Mouse (Mus musculus) midbrain, embryonic 14.5 days (tissue): ENCODE data around the gene Rrm1. TPM values are rescaled to one million over a fixed set of nuclear protein-coding genes. Genes with fewer than 3 reads are reported as not detected.

ENCODE experiments used
- ATAC-seq: fragments of 200-750 bp; cut with Nextera tagmentation; 2 replicates; pipeline ENCODE4 v1.8.0; 2017; ENCODE audit warnings: moderate number of reproducible peaks, moderate library complexity; ENCODE audit not compliant: low FRiP score, low TSS enrichment
- DNase-seq: peaks from one replicate; pipeline ENCODE4 v3.0.0-alpha.2; 2015
- H3K27ac ChIP-seq: fragments of 300-500 bp; sonication (generic); replicated peaks from 2 replicates; pipeline ENCODE4 v1.5.1; 2014; ENCODE audit warnings: mild to moderate bottlenecking, low read depth, low read length, moderate library complexity
- H3K27me3 ChIP-seq: fragments of 300-500 bp; sonication (generic); 2 replicates; pipeline ENCODE4 v1.6.1; 2014; ENCODE audit warnings: low read length, control low read depth, mixed read lengths; ENCODE audit not compliant: control insufficient read depth, insufficient read depth
- H3K36me3 ChIP-seq: fragments of 300-500 bp; sonication (generic); 2 replicates; pipeline ENCODE4 v1.6.1; 2014; ENCODE audit warnings: low read length, control low read depth; ENCODE audit not compliant: control insufficient read depth, insufficient read depth
- H3K4me1 ChIP-seq: fragments of 300-500 bp; sonication (generic); 2 replicates; pipeline ENCODE4 v1.6.1; 2014; ENCODE audit warnings: mild to moderate bottlenecking, antibody characterized with exemption, low read length, control low read depth; ENCODE audit not compliant: control insufficient read depth, insufficient read depth
- H3K4me2 ChIP-seq: fragments of 300-500 bp; sonication (generic); 2 replicates; pipeline ENCODE4 v1.6.1; 2014; ENCODE audit warnings: mild to moderate bottlenecking, low read length, moderate library complexity
- H3K4me3 ChIP-seq: fragments of 300-500 bp; sonication (generic); replicated peaks from 2 replicates; pipeline ENCODE4 v1.5.1; 2014; ENCODE audit warnings: low read depth, low read length
- H3K9ac ChIP-seq: fragments of 300-500 bp; sonication (generic); replicated peaks from 2 replicates; pipeline ENCODE4 v1.6.1; 2014; ENCODE audit warnings: mild to moderate bottlenecking, low read length, moderate library complexity
- H3K9me3 ChIP-seq: fragments of 300-500 bp; sonication (generic); 2 replicates; pipeline ENCODE4 v1.6.1; 2016; ENCODE audit warnings: low read length, control low read depth, mixed read lengths; ENCODE audit not compliant: control insufficient read depth
- WGBS: fragments of 180-500 bp; shearing (Covaris S2); extraction: QIAGEN DNeasy Blood & Tissue Kit; methylation state at CpG from one replicate; pipeline ENCODE4 v1.1.7; 2014; 5-methylcytosine and 5-hydroxymethylcytosine counted together
- polyA plus RNA-seq: library from polyadenylated mRNA; unstranded; fragments of >200 nt; fragmentation: Nextera tagmentation; extraction: Ambion mirVana; gene quantifications from 2 replicates; pipeline ENCODE4 v1.2.1, GENCODE M21; 2014

Gene Rrm1
- polyA plus RNA-seq, 1 experiment from 2014 or later, result 65.9 TPM

DNA sequence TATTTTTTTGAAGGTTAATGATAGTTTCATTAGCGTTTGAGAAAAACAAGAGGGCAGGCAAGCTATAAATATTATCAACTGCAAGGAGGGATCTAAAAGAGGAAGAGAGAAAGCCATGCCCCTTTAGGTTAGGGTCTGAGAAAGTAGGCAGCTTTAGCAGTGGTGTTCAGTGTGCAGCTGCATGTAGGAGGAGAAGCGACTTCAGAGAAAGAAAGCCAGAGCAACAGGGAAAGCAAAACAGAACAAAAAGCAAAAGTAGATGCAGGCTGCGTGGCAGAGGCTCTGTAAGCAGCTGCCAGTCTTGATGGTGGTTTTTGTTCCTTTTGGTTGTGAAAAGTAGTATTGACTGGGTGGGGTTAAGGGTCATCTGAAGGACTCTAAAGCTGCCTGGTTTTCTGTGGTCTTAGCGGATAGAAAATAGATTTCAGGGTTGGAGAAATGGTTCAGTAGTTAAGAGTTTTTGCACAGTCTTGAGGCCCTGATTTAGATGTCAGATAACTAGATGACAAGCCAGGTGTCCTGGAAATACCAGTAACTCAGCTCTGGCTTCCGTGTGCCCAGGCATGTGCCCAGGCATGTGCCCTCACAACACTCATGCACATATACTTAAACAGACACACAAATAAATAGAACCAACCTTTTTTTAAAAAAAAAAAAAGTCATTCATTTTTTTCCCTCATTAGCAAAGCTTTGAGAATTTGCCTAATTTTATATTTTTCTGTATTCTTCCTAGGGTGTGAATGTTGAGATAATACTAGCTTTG is 17.3 kb downstream of the Rrm1 start:
- no peak overlapping the region for H3K4me2 ChIP-seq
- H3K4me1 ChIP-seq, result no peaks in the 10 kb centered on the region
- H3K27me3 ChIP-seq, result no peaks in the 10 kb centered on the region
- H3K4me3 ChIP-seq, result no peak overlapping the region
- no peak for DNase-seq
- WGBS, result 80% methylated on average over 5 of the region's 5 CpGs
- no peak for ATAC-seq
- H3K27ac ChIP-seq, result no peak overlapping the region
- H3K9ac ChIP-seq, result no peak overlapping the region
- no peaks in the 10 kb centered on the region for H3K9me3 ChIP-seq
- H3K36me3 ChIP-seq, result peaks cover 88% of the 10 kb centered on the region

DNA sequence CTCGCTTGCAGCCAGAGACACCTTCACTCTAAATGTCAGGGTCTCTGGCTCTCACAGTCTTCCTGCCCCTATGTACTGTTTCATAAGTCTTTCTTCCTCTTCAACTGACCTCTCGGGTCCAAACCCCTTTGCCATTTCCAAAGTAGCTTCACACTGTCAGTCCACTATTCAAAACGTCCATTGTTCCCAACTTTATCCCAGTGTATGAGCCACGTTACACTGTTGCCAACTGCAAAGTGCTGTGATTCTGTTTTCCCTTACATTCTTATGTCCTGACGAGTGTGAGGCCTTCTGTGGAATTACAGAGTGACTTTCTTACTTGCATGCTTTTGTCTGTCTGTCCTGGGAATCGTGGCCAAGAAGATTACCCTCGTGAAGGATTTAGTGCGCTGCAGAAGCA is 26.1 kb downstream of the Rrm1 start:
- Histone ChIP-seq H3K27ac (no peak overlapping the region), H3K9me3 (no peaks in the 10 kb centered on the region), H3K27me3 (no peaks in the 10 kb centered on the region), H3K9ac (no peak overlapping the region), H3K4me1 (no peaks in the 10 kb centered on the region), H3K4me2 (no peak overlapping the region), H3K36me3 (peaks cover 74% of the 10 kb centered on the region), H3K4me3 (no peak overlapping the region)
- WGBS, result 87% methylated on average over 8 of the region's 8 CpGs
- ATAC-seq, result no peak
- no peak for DNase-seq

DNA sequence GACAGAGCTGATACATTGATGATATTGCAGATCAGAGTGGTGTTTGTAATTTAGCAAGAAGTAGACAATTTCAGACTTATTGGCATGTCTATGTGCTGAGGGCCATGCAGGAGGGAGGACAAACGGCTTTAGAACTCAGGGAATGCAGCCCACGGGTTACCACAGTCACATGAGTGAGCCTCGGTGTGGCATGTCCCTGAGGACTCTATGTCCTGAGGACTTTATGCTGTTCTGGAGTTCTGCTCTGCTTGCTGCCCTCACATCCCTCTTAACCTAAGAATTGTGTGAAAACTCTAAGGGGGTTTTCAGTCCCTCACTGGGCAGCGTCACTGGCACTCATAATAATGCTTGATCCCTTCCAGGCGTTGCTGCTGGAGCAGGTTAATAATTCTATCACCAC is 31.2 kb downstream of the Rrm1 start:
- Histone ChIP-seq H3K4me2 (no peak overlapping the region), H3K27me3 (no peaks in the 10 kb centered on the region), H3K36me3 (peaks cover 24% of the 10 kb centered on the region), H3K4me3 (no peak overlapping the region), H3K4me1 (no peaks in the 10 kb centered on the region), H3K9ac (no peak overlapping the region), H3K9me3 (no peaks in the 10 kb centered on the region), H3K27ac (no peak overlapping the region)
- no peak for ATAC-seq
- no peak for DNase-seq
- WGBS, result 74% methylated on average over 5 of the region's 5 CpGs

DNA sequence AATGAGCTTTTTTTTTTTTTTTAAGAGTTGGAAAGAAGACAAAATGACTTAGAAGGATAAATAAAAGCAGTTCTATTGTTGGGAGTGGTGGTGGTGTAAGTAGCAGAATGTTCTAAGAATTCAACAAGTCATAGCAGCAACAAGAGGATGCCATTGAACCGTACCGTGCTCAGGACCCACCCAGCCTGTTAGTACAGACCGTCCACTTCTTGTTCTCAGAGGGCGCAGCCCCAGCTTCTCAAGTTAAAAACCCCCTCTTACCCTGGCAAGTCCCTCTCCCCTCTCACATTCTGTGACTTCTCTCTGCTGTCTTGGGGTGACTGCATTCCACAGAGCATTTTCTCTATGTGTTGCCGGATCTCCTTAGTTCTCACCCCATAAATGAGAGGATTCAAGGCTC is 35.1 kb downstream of the Rrm1 start:
- Histone ChIP-seq H3K27me3 (no peaks in the 10 kb centered on the region), H3K4me1 (no peaks in the 10 kb centered on the region), H3K4me2 (no peak overlapping the region), H3K4me3 (no peak overlapping the region), H3K9me3 (no peaks in the 10 kb centered on the region), H3K36me3 (no peaks in the 10 kb centered on the region), H3K27ac (no peak overlapping the region), H3K9ac (no peak overlapping the region)
- no peak for DNase-seq
- 94% methylated on average over 5 of the region's 5 CpGs for WGBS
- no peak for ATAC-seq

DNA sequence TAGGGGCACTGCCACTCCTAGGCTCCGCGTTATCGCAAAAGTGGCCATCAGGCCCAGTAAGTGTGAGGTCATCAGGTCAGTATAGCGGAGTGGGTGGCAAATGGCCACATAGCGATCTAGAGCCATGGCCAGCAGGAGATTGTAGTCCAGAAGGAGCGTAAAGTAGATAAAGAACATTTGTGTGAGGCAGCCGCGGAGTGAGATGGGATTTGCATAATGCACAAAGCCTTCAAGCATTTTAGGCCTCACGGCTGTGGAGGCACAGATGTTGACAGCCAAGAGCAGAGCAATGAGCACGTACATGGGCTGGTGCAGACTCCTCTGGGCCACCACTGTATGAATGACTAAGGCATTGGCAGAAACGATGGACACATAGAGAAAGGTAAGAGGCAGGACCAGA is 35.9 kb downstream of the Rrm1 start:
- Histone ChIP-seq H3K4me2 (no peak overlapping the region), H3K4me1 (no peaks in the 10 kb centered on the region), H3K27ac (no peak overlapping the region), H3K9ac (no peak overlapping the region), H3K36me3 (no peaks in the 10 kb centered on the region), H3K9me3 (no peaks in the 10 kb centered on the region), H3K27me3 (no peaks in the 10 kb centered on the region), H3K4me3 (no peak overlapping the region)
- DNase-seq (no peak), ATAC-seq (0 out of 2 replicates have a peak, but pooled peaks have one; percentile 31)
- WGBS, result 58% methylated on average over 11 of the region's 11 CpGs

DNA sequence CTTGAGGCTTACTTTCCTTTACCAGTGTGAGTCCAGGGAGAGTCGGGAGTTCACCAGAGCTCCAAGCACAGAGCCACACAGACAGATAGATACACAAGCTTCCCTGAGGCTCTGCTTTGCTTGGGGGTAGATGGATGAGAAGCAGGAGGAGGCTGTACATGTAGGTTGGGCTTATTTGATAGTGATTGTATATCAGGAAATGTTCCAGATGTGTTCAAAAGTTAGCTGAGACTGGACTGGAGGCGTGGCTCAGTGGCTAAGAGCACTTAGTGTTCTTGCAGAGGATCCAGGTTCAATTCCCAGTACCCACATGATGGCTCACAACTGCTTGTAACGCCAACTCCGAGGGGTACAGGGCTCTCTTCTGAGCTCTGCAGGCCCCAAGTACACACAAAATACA is 36.9 kb downstream of the Rrm1 start:
- Histone ChIP-seq H3K4me3 (no peak overlapping the region), H3K4me1 (no peaks in the 10 kb centered on the region), H3K9me3 (no peaks in the 10 kb centered on the region), H3K9ac (no peak overlapping the region), H3K27me3 (no peaks in the 10 kb centered on the region), H3K27ac (no peak overlapping the region), H3K36me3 (no peaks in the 10 kb centered on the region), H3K4me2 (no peak overlapping the region)
- WGBS, result 89% methylated on average over 4 of the region's 4 CpGs
- ATAC-seq (no peak), DNase-seq (no peak)

DNA sequence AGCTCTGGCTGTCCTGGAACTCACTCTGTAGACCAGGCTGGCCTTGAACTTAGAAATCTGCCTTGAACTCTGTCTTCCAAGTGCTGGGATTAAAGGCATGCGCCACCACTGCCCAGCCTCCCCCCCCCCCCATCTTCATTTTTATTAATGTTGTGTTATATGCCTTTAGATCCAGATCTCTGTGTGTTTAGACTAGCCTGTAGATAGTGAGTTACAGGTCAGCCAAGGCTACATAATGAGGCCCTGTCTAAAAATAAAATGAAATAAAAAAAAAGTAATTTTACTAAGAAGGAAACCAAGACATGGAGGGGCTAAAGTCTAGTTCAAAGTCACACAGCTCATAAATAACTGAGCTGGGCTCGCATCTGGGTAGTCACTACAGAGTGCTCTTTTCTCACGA is 37.4 kb downstream of the Rrm1 start:
- no peak overlapping the region for H3K9ac ChIP-seq
- WGBS, result 95% methylated on average over 3 of the region's 3 CpGs
- no peaks in the 10 kb centered on the region for H3K36me3 ChIP-seq
- no peaks in the 10 kb centered on the region for H3K4me1 ChIP-seq
- H3K4me3 ChIP-seq, result no peak overlapping the region
- no peak overlapping the region for H3K27ac ChIP-seq
- H3K9me3 ChIP-seq, result no peaks in the 10 kb centered on the region
- DNase-seq (no peak), ATAC-seq (no peak)
- no peaks in the 10 kb centered on the region for H3K27me3 ChIP-seq
- no peak overlapping the region for H3K4me2 ChIP-seq

DNA sequence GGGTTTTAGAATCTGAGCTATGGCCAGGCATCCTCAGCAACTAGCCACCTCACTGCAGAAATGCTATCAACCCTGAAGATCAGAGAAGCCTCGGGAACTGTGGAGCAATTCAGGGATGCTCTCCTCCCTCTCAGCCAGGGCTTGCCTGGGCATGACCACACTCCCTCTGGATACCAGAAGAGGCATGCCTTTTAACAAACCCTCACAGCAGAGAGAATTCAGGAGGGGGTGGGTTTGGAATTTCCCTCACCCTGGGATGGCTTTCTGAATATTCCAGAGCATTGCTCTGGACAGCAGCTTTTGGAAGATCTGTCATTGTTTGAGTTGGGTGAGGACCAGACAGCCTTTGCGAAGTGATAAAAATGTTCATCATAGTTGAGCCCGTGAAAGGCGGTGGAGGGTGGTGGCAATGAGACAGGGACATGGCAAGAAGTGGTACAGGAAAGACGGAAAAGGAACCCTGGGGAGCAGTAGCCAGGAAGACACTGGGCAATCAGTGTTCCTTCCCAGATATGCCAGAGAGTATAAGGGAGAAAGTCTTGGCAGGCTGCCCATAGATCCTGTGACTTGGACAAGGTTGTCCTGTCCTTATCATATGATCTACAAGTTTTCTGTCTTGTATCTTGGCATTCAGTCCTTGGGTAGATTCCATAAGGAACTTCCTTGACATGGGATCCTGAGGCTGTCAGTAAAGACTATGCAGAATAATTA is 38.0 kb downstream of the Rrm1 start:
- DNase-seq (no peak), ATAC-seq (no peak)
- H3K4me3 ChIP-seq, result no peak overlapping the region
- no peaks in the 10 kb centered on the region for H3K9me3 ChIP-seq
- no peaks in the 10 kb centered on the region for H3K27me3 ChIP-seq
- no peak overlapping the region for H3K4me2 ChIP-seq
- no peak overlapping the region for H3K9ac ChIP-seq
- no peaks in the 10 kb centered on the region for H3K36me3 ChIP-seq
- 81% methylated on average over 5 of the region's 5 CpGs for WGBS
- H3K4me1 ChIP-seq, result no peaks in the 10 kb centered on the region
- H3K27ac ChIP-seq, result no peak overlapping the region

DNA sequence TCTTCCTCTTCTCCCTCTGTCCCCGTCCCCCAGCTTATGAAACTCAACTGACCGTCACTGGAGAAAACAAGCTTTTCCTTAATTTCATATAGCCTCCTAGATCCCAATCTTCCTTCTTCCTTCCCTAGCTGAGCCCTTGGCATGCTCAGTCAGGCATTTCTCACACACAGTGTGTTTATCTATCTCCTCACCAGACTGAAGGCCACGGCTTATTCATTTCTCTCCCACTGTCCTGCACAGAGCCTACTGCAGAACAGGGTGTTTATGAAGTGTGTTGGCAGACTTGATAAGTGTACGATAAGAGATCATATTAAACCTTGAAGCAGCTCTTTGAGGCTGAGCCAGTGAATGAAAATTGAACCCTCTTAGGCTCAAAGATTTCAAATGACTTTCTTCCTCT is 39.3 kb downstream of the Rrm1 start:
- ATAC-seq (no peak), DNase-seq (no peak)
- H3K27ac ChIP-seq, result no peak overlapping the region
- no peak overlapping the region for H3K4me3 ChIP-seq
- no peak overlapping the region for H3K4me2 ChIP-seq
- H3K9ac ChIP-seq, result no peak overlapping the region
- H3K4me1 ChIP-seq, result no peaks in the 10 kb centered on the region
- no peaks in the 10 kb centered on the region for H3K9me3 ChIP-seq
- no peaks in the 10 kb centered on the region for H3K36me3 ChIP-seq
- 83% methylated on average over 4 of the region's 4 CpGs for WGBS
- H3K27me3 ChIP-seq, result no peaks in the 10 kb centered on the region
